Mouse (Mus musculus): ENCODE results near the gene Fxn.
A peak's percentile ranks its signal among the peaks of the same experiment; 100 is the strongest.

Gene Fxn

DNA sequence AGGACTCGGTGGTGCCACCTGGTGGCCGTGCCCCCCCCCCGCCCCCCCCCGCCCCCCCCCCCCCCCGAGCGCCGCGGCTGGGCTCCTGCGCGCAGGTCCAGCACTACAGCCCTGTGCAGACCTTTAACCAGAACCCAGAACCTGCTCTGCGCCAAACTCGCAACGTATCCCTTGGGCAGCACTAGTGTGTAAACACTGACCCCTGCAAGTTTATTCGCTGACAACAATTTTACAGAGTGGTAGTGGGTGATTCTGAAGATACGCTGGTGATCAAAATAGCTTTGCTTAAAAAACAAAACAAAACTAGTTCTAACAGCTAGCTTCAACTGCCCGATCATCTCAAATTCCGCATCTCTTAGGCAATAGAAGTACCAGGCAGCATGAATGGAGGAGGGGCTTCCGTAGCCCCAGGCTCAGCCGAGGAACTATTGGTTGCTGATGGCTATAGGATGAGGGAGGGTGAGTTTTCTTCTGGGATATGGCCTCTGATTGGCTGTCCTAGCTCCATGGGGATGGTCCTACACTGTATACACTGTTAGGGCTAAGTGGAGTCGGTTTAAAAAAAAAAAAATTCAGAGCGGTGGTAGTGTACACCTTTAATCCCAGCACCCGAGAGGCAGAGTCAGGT is at the start of gene Fxn:
TSS of gene Fxn (minus strand) at position 5 of the 628 bp plus-strand sequence.
- DNase-seq = no peak

DNA sequence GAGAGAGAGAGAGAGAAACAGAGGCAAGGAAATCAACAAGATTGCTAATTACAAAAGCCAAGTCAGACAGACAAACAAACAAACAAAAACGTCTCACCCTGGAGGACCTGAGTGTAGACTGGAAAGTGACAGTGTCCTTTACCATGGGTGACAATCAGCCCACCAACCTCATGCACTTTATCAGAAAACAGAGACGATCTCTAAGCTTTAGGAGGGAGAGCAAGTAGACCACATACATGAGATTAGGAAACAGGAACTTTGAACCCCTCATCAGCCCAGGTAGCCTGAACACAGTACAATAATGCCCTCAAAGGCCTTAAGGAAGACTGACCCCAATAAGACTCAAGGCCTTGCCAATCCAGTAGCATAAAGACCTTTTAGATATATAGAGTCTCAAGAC is 47.5 kb upstream of the Fxn start:
- no peak for DNase-seq

DNA sequence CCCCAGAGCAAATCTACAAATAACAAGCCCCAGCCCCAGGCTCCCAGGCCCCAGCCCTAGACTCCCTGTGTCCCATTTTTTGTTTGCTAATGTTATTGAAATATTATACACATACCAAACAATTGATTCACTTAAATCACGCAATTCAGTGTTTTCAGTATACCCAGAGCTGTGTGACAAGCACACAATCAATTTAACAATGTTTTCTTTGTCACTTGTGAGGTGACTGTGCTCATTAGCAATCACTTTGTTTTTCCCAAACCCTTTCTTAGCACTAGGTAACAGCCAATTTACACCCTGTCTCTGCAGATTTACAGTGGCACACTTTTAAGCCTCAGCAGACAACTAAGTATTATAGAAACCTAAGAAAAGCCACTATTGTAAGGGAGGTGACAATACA is 46.6 kb upstream of the Fxn start:
- DNase-seq = no peak

DNA sequence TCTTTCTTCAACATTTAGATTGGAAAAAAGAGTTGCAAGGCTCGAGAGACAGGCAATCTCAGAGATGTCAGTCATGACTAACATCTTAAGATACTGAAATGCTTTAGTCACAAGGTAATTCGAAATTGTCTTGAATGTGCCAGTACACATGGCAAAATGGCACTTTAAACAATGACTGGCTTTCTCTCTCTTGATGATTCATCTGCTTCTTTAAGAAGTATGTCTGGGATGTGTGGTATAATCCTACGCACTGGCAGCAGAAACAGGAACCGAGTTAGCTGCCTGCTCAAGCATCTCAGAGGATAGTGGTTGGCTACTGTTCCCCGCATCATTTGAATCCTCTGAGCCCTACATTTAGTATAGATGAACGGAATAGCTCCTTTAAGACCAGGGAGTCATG is 45.3 kb upstream of the Fxn start:
- DNase-seq = no peak

DNA sequence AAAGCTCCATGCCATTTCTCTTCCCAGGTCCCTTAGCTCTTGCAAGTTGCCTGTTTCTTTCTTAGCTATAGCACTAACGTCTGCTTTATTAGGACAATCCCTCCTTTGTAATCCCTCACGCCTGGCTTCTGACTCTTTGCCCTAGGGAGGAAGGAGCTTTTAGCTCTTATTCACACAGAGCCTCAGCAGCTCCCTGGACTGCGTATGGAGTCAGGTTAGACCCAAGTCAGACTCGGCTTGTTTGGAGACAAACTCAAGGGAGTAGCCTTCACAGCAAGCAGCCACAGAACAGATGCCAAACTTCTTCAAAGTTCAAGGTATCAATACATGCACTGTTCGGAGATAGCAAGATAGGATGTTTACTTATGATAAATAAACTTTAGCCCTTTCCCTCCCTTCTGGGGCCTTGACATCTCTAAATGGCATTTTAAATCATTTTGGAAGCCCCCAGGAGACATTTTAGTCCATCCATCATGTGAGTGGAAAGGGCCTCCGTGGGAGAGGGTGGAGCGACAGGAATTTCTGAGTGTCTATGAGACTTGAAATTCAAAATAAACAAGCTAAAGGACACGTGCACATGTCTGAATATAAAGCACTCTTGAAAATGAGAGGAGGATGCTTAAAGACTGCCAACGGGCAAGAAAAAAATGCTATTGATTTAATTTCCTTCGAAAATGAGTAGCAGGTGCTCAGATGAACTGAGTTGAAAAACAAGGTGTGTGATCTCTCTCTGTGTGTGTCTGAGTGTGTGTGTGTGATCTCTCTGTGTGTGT is 43.6 kb upstream of the Fxn start:
- no peak for DNase-seq

DNA sequence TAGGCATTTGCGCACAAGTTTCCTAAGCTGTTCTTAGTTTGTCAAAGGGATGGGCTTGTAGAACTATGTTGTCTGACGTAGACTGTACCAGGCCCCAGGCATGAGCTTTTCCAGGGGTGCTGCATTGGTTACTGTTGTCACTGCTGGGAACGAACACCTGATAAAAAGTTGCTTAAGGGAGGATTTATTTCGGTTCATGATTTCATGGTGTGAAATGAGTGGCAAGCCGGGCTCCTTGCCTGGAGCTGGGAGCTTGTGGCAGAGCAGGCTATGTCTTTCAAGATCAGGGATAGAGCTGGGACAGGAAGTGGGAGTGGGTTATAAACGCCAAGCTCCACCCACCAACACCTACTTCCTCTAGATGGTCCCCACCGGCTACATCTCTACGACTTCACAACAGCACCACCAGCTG is 41.5 kb upstream of the Fxn start:
- DNase-seq = no peak

DNA sequence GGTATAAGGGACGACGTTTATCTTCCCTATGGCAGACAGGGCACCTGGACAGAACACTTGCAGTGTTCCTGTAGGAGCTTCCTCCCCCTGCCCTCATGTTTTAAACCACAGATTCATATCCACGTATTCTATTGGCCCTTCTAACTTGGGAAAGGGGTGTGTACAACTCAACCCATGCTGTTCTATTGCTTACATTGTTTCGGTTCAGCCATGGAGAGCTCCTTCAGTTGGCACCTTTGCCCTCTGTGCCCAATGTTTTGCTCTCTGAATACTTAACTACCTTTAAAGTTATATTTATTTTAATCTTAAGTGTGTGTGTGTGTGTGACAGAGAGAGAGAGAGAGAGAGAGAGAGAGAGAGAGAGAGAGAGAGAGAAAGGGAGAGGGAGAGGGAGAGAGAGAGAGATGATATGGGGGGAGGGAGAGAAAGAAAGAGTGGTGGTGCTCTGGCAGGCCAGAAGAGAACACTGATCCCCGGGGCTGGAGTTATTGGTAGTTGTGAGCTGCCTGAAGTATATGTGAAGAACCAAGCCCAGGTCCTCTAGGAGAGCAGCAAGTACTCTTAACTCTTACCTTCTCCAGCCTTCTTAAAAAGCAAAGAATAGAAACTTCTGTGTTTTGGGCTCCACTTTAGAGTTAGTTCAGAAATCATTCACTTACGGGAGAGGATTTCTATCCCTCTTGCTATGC is 41.0 kb upstream of the Fxn start:
- DNase-seq = no peak

DNA sequence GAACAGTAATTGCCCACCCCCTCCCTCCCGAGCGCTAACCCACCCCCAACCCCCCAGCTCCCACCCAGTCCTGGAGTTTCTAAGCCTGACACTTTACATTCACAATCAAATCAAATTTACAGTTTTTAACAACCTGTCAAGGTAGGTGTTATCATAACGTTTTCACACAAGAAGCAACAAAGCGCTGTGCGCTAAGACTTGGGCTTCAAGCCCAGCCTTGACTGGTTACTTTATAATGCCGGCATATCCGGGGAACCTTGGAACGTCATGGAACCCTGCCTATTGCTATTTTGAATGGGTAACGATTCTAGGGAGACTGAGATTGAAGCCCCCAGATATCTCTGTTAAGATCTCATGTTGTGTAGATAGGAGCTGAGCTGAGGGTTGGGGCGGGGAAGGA is 37.8 kb upstream of the Fxn start:
- no peak for DNase-seq

DNA sequence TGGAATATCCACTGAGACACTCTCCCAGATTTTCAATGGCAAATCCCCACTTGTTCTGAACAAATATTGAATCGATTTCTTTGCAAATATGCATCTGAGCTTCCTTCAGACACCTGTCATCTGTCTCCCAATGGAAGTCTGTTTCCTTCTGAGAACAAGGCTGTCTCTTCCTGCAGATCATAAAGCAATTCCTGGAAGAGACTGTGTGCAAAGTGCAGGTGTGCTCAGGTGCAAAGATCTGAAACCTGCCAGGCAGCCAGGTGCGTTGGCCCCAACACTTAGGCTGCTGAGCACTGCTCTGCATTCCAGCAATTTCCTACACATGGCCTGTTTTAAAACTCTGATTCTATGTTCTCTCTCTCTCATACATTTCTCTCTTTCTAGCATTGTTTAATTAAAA is 37.3 kb upstream of the Fxn start:
- DNase-seq = no peak

DNA sequence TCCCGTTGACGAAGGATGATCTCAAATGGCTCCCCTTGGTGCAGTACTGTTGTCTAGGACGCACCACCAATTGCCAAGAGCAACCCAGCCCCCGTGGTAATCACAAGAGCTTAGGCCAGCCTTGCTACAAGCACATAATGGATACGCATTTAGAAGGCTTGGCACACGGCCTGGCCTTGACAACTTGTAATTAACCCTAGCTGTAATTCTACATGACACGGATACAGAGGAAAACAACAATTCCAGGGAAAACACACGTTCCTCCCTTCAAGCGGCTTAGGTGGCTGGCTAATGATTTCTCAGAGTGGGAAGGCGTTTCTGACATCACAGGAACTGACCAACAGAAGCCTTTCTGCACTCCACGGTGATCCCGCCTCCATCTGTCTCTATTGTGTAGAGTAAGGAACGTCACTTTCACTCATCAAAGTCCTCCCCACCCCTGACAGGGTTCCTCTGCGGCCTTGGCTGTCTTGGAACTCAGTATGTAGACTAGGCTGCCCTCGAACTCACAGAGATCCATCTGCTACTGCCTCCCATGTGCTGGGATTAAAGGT is 36.7 kb upstream of the Fxn start:
- peak; percentile 50 for DNase-seq

DNA sequence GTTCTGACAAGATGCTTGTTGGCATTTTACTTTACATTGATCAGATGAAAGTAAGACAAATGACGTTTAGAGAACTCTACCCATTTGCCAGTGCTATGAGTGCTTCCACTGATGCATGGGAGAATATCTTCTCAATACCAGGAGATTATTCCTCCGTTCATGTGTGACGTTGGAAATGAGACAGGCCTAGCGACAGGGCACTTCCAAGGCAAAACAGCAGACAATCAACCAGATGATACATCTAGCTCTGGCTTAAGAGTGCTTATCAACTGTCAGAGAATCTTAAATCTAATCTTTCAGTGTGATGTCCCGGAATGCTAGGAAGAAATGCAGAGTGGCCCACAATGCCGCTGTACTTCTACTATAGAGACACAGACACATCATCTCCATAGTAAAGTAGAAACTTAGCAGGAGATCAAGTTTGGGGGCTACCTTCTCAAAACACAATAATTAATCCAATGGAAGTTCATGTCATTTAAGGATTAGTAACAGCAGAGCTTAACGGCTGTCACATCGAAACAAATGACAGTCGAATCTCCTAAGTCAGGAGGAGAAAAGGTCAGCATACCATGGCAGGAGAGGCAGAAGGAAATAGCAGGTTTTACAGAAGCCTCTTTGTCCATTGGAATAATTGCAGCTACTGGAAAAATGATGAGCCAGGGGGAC is 35.8 kb upstream of the Fxn start:
- DNase-seq = no peak

DNA sequence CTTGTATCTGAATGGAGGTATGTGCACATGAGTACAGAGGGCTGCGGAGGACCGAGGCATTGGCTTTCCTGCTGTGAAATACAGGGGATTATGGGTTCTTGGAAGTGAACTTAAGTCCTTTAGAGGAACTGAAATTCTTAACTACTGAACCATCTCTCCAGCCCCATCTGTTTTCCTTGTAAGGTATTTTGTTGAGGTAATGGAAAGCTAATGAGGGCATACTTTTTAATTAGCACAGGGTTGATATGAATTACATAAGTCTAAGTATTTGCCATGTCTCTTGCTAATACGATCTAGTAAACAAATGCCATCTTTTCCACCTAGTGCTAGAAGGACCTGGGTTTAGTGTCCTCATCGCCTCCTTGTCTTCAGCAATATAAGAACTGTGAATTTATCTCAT is 34.8 kb upstream of the Fxn start:
- DNase-seq = no peak

DNA sequence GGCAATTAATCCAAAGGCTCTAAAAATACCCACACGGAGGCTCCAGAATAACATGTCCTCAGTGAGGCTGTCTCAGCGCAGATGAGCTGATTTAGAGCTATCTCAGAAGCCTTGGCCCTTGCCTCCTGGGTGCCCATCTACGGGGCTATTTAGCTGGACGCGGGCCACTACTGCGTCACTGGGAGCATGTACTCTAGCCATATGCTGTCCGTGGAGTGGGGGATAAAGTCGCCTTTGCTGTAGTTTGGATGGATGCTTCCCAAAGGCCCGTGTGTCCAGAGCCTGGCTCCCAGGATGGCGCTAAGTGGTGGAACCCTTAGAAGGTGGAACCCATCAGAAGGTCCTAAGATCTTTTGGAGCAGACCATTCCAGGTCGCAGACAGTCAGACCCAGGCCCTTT is 34.3 kb upstream of the Fxn start:
- no peak for DNase-seq

DNA sequence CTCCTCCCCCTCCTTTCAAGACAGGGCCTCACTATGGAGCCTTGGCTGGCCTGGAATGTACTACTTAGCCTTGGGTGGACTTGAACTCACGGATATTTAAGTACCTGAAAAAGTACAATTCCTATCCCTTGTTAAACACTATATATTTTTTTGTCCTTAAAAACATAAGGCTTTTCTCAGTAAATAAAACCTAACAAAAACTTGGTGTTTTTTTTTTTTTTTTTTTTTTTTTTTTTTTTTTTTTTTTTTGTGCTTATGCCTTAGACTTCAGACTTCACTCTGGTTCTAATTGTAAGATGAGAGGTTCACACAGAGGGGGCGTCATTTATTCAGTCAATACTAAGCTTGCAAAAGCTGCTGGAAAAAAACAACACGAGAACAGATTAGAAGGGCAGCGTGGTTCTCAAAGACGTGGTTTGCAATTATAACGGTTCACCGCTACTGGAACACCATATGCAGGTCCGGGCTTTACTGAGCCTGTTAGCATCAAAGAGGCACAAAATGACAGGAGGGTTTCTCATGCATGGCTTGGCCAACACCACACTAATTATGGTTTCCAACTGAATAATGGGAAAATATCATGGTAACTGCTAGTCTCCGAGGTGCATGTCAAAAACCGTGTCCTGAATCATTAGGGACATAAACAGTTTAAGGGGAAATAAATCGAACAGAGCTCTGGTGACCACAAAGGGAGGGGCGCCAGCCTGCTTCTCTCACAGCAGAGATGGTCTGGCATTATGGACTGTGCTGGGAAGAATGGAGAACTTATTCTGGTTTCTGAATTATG is 32.3 kb upstream of the Fxn start:
- no peak for DNase-seq

DNA sequence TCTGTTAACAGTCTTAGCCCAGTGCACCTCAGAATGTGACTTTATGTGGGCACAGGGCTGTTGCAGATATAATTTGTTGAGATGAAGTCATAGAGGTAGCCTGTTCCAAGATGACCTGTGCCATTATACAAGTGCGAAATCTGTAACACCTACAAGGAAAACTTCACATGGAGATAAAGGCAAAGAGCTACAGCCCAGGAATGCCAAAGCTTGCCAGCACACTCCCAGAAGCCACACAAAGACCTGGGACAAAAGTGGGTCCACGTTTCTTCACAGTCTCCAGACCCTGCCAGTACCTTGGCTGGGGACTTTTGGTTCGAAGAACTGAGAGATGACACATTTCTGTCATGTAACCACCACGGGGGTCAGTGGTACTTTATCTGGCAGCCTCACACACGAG is 31.6 kb upstream of the Fxn start:
- no peak for DNase-seq

DNA sequence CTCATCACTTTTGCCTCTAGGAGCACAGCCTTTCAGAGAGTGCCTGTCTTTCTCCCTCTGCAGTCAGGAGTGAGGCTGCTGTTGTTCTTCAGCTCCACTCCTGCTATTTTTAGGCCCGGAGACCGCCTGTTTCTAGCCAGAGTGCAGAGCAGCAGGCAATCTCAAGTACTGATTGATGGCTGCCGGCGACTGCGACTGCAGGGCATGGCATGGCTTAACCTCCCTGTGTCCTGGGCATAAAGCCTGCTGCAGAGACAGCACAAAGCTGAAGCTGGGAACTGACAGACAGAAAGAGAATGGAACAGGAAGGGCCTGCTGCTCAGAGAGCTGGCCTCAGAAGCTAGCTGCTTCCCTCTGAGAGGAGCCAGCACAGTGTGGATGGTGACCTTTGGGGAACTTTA is 27.9 kb upstream of the Fxn start:
- peak; percentile 35 for DNase-seq

DNA sequence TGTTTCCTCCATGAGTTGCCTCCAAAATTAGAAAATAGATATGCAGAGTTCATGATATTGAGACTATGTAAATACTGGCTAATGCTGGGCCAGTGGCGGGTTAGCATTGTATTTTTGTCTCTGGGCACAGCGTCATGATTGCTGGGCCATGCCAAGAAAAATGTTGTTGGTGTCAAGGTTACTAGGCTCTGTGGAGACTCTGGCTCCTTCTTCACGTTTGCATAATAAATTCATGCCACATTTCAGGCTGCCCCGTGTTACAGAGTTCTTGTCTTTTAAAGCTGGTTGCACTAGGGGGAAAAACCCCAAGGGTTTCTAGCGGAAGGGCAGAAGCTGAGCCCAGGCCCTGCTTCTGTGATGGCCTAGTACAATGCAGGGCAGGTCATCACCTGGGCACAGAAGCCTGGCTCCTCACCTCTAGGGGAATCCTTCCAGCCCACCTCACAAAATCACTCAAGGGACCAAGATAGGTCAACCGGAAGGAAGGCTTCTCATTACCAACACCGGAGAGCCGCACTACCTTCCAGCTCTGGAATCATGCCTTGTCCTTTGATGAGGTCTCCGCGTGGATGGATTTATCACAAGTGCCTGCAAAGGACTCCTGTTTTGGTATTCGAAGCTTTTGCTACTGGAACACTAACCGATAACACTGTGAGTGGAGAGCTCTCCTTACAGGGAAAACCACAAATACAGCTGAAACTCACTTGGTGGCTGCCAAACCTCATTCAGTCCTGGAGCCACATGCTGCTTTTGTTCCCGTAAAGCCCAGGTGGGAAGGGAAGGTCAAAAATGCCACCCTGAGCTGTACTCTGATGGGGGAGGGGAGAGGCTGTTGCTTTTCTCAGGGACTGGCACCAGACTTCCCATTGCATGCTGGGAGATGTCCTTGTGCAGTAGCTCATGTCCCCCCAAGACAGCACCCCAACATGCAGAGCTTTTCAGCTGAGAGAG is 27.1 kb upstream of the Fxn start:
- no peak for DNase-seq

DNA sequence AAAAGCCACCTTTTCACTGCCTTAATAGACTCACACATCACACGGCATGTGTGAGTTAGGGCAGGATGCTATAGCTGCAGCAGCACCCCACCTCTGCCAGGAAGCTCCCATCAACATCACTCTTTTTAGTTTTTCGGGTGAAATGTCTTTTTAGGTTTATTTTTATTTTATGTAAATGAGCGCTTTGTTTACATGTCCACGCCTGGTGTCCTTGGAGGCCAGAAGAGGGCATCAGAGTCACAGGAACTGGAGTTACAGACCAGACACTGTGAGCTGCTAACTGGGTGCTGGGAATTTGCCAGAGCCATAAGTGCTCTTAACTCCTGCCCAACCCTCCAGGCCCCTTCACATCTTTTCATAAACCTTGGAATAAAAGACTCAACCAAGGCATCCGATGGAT is 25.9 kb upstream of the Fxn start:
- DNase-seq = no peak

DNA sequence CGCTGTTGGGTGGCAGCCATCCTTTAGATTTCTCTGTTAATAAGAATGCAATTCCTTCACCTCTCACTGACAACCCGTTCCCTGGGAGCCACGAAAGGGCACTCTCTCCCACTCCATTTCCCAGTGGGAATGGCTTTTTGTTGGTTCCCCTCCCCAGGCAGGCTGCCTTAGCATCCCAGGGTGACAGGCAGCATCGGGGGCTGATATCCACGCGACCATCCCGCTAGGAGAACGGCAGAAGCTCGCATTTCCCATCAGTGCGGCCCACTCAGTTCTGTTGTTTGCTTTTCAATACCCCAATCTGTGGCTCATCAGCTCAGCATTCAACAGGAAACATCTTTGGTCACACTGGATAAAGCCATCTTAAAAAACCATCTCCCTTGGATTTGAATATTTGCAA is 21.8 kb upstream of the Fxn start:
- DNase-seq = no peak

DNA sequence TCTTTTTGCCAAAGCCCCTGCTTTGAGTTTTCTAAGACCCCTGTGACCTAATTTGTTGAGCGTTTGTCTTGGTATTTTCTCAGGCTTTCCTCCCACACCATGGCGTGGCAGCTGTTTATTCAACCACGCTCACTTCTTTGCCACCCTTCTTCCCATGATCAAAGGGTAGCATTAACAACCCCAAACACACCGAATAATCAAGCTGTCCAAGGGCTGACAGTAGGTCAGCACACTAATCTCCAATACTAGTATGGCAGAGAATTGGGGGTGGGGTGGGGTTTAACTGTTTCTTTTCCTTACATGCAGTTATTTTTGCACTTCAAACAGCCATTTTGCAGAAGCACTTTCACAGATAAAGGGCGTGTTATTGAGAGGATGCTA is 21.4 kb upstream of the Fxn start:
- DNase-seq = no peak

DNA sequence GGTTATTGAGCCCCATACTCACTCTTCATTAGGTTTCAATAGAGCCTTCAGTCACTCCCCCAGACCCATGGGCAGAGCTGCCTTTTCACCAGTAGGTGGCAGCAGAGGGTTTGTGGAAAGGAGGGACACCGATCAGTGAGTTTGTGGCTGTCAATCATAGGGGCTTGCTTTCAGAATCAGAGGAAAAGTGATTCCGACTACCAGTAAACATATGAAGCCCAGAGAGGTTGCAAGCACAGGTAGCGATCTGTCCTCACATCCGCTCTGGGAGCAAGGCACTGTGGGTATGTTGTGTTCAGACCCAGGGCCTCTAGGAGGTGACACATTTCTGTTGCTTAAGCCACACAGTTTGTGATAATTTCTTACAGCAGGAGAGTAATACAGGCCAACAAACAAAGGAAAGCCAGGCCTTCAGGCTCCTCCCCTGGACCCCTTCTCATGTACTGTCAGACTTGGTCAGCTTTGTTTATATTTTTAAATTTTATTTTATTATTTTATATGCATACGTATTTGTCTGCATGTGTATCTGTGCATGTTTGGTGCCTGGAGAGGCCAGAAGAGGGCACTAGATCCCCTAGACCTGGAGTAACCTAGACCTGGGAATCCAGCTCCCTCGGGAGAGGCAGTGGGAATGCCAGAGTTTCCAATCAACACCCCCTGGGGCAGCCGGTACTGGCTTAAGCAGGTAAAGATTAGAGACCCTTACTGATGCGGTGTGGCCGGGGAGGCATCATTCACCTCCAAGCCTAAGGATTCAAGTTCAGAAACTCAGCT is 20.8 kb upstream of the Fxn start:
- DNase-seq = peak; percentile 74

Measured in right cerebral cortex, postnatal 4 days (tissue).